Mouse (Mus musculus): Measurements from ENCODE around the gene Atp5mpl. TPM values are rescaled to one million over a fixed set of nuclear protein-coding genes. Genes with fewer than 3 reads are reported as not detected.

Gene Atp5mpl
- polyA plus RNA-seq, 1 experiment, result 364 TPM

DNA sequence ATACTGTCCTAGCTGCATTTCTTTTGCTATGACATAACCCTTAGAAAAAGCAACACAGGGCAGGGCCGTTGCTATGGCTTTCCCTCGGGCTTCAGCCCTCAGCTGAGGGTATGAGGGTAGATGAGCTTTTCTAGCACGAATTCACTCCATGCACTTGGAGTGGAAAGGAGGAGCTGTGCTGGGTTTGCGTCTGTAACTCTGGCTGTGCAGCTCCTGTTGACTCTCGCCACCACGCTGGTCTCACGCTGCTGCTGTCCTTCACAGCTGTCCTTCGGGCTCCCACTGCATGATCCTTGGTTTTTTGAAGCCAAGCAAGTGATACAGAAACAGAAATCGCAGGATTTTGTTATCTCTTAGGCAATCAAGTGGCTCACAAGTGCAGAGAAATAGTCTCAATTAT, 20.0 kb upstream of the Atp5mpl start:
- 41% methylated on average over 9 of the region's 9 CpGs for WGBS
- Histone ChIP-seq H3K4me3 (replicated peaks; ENCODE audit: insufficient read depth, low read depth, low read length) (no peak overlapping the region), H3K4me1 (ENCODE audit: control insufficient read depth, insufficient read depth, low read length) (no peaks in the 10 kb centered on the region), H3K27ac (ENCODE audit: insufficient read depth, low read length) (no peak overlapping the region), H3K27me3 (ENCODE audit: control insufficient read depth, insufficient read depth, low read length) (no peaks in the 10 kb centered on the region)
- no peak for TF ChIP-seq POLR2A (IDR thresholded peaks at IDR 0.05; ENCODE audit: borderline replicate concordance, insufficient read depth, low read length)
- no peak for TF ChIP-seq CTCF (IDR thresholded peaks at IDR 0.05; ENCODE audit: borderline replicate concordance, insufficient read depth, low read depth, low read length)
- DNase-seq, result no peak

DNA sequence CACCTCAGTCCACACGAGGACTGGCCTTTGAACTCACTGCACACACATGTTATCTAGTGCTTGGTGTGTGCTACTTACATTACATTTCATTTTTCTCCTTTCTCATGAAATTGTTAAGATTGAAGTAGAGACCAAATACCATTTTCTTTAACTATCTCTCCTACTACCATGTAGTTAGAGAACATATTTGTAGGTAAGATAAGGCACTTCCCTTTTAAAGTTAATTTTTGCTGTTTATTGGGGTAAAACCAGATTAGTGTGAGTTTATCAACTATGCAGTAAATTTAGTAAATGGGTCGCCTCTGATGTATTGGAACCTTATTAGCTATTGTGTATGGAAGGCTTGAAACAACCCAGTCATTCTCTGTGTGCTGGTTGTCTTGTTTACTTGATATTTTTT, 16.4 kb upstream of the Atp5mpl start:
- Histone ChIP-seq H3K27me3 (ENCODE audit: control insufficient read depth, insufficient read depth, low read length) (no peaks in the 10 kb centered on the region), H3K4me3 (replicated peaks; ENCODE audit: insufficient read depth, low read depth, low read length) (no peak overlapping the region), H3K27ac (ENCODE audit: insufficient read depth, low read length) (no peak overlapping the region), H3K4me1 (ENCODE audit: control insufficient read depth, insufficient read depth, low read length) (no peaks in the 10 kb centered on the region)
- DNase-seq, result no peak
- no peak for TF ChIP-seq CTCF (IDR thresholded peaks at IDR 0.05; ENCODE audit: borderline replicate concordance, insufficient read depth, low read depth, low read length)
- TF ChIP-seq POLR2A (IDR thresholded peaks at IDR 0.05; ENCODE audit: borderline replicate concordance, insufficient read depth, low read length), result no peak
- 83% methylated on average over 2 of the region's 2 CpGs for WGBS

DNA sequence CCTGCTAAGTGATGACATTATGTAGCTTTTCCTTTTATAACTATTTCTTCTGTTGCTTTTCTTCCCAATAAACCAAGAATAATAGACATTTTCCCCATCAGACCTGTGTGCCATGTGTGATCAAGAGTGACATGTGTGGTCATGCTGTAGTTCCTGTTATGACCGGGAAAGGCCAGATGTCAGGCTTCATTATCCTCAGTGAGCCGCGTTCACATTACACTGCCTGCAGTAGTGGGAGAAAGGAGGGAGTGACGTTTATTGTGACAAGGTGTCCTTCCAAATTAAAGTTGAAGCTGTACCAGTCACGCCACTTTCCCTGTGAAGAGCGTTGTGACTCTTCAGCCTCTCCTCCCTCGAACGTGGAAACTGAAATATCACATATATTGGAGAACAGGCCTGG, 15.1 kb upstream of the Atp5mpl start:
- Histone ChIP-seq H3K27ac (ENCODE audit: insufficient read depth, low read length) (no peak overlapping the region), H3K27me3 (ENCODE audit: control insufficient read depth, insufficient read depth, low read length) (no peaks in the 10 kb centered on the region), H3K4me3 (replicated peaks; ENCODE audit: insufficient read depth, low read depth, low read length) (no peak overlapping the region), H3K4me1 (ENCODE audit: control insufficient read depth, insufficient read depth, low read length) (no peaks in the 10 kb centered on the region)
- TF ChIP-seq POLR2A (IDR thresholded peaks at IDR 0.05; ENCODE audit: borderline replicate concordance, insufficient read depth, low read length), result no peak
- no peak for TF ChIP-seq CTCF (IDR thresholded peaks at IDR 0.05; ENCODE audit: borderline replicate concordance, insufficient read depth, low read depth, low read length)
- 58% methylated on average over 8 of the region's 8 CpGs for WGBS
- DNase-seq, result no peak

DNA sequence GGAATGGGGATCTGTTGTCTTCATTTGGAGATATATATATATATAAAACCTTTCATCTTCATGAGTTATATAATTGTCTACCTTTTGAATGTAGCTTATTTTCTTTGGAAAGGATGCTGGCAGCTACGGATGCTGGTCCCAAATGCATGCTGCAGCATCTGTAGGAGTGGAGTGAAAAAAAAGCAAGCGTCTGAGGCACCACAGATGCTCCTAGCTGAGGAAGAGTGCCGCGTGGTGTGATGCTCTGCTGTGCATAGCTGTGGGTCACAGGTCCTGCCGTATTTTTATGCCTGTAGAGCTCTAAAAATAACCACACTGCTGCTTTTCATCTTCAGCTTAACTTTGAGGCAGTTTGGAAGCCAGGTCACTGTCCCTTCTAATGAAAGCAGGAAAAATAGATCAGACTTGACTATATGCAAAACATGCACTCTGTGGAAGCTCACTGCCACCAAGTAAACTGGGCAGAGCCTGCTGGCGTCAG, 14.2 kb upstream of the Atp5mpl start, which contains the start of gene Rd3l:
TSS of gene Rd3l (minus strand) at position 431 of the 481 bp plus-strand sequence.
- TF ChIP-seq POLR2A (IDR thresholded peaks at IDR 0.05; ENCODE audit: borderline replicate concordance, insufficient read depth, low read length), result no peak
- TF ChIP-seq CTCF (IDR thresholded peaks at IDR 0.05; ENCODE audit: borderline replicate concordance, insufficient read depth, low read depth, low read length), result no peak
- WGBS, result 50% methylated on average over 6 of the region's 6 CpGs
- no peak within 1 kb of the TSS for H3K4me3 ChIP-seq (replicated peaks; ENCODE audit: insufficient read depth, low read depth, low read length)
- H3K27me3 ChIP-seq (ENCODE audit: control insufficient read depth, insufficient read depth, low read length), result no peaks in the 10 kb centered on the region
- no peak within 1 kb of the TSS for H3K27ac ChIP-seq (ENCODE audit: insufficient read depth, low read length)
- H3K4me1 ChIP-seq (ENCODE audit: control insufficient read depth, insufficient read depth, low read length), result no peaks in the 10 kb centered on the region
- DNase-seq, result no peak

DNA sequence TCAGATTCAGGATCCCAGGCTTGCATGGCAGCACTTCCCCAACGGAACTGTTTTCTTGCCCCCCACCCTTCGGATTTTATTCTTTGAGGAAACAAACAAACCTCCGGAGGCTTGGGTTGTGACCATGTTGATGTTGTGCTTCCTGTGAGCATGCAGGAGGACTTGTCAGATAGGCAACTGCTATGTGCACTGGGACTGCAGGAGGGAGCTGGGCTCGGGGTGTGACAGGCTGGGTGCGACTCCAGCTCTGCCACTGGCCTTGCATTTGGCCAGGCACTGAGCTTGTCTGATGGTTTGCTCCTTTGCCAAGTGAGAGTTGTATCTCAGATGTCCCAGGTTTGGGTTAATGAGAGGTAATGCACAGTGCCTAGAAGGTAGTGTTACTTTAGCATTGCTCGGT, 11.5 kb upstream of the Atp5mpl start:
- WGBS, result 73% methylated on average over 6 of the region's 6 CpGs
- DNase-seq, result no peak
- Histone ChIP-seq H3K4me1 (ENCODE audit: control insufficient read depth, insufficient read depth, low read length) (no peaks in the 10 kb centered on the region), H3K27me3 (ENCODE audit: control insufficient read depth, insufficient read depth, low read length) (no peaks in the 10 kb centered on the region), H3K4me3 (replicated peaks; ENCODE audit: insufficient read depth, low read depth, low read length) (no peak overlapping the region), H3K27ac (ENCODE audit: insufficient read depth, low read length) (no peak overlapping the region)
- TF ChIP-seq POLR2A (IDR thresholded peaks at IDR 0.05; ENCODE audit: borderline replicate concordance, insufficient read depth, low read length) (no peak), CTCF (IDR thresholded peaks at IDR 0.05; ENCODE audit: borderline replicate concordance, insufficient read depth, low read depth, low read length) (no peak)

DNA sequence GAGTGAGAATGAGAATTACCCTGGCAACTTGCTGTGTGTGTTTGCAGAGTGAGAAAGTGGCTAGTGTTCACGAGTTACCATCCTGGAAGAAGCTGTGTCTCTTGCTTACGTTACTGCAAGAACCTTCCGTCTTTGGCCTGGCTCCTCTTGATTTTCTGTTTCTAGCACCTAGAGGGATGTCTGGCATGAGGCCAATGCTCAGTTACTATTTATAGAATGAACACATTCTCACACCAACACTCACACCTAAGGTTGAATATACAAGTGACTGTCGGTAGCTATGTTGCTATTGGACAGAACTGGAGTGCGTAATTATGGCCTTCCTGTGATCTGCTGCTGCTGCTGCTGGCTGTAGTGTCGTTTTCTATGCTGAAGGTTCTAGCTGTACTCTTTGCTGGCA, 10.4 kb upstream of the Atp5mpl start:
- Histone ChIP-seq H3K27me3 (ENCODE audit: control insufficient read depth, insufficient read depth, low read length) (no peaks in the 10 kb centered on the region), H3K4me1 (ENCODE audit: control insufficient read depth, insufficient read depth, low read length) (no peaks in the 10 kb centered on the region), H3K4me3 (replicated peaks; ENCODE audit: insufficient read depth, low read depth, low read length) (no peak overlapping the region), H3K27ac (ENCODE audit: insufficient read depth, low read length) (no peak overlapping the region)
- TF ChIP-seq POLR2A (IDR thresholded peaks at IDR 0.05; ENCODE audit: borderline replicate concordance, insufficient read depth, low read length) (no peak), CTCF (IDR thresholded peaks at IDR 0.05; ENCODE audit: borderline replicate concordance, insufficient read depth, low read depth, low read length) (no peak)
- no peak for DNase-seq
- WGBS, result 32% methylated on average over 6 of the region's 6 CpGs

DNA sequence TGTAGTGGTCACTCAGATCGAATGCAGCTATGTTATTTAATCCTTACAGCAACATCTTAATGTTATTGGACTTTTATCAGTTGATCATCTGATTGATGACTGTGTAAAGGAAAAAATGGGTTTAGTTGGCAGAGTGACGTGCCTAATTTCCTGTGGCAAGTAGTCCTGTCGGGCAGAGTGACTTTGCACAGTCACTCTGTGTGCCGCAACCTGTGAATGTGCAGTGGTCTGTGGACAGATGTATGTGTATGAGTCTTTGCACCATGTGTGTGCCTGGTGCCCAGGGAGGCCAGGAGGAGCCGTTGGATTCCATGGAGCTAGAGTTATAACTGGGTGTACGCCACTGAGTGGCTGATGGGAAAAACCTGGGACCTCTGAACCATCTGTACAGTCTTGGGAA, 7.8 kb upstream of the Atp5mpl start:
- no peak for DNase-seq
- no peak for TF ChIP-seq POLR2A (IDR thresholded peaks at IDR 0.05; ENCODE audit: borderline replicate concordance, insufficient read depth, low read length)
- no peak for TF ChIP-seq CTCF (IDR thresholded peaks at IDR 0.05; ENCODE audit: borderline replicate concordance, insufficient read depth, low read depth, low read length)
- Histone ChIP-seq H3K4me3 (replicated peaks; ENCODE audit: insufficient read depth, low read depth, low read length) (no peak overlapping the region), H3K4me1 (ENCODE audit: control insufficient read depth, insufficient read depth, low read length) (no peaks in the 10 kb centered on the region), H3K27ac (ENCODE audit: insufficient read depth, low read length) (no peak overlapping the region), H3K27me3 (ENCODE audit: control insufficient read depth, insufficient read depth, low read length) (no peaks in the 10 kb centered on the region)
- WGBS, result 75% methylated on average over 6 of the region's 6 CpGs

DNA sequence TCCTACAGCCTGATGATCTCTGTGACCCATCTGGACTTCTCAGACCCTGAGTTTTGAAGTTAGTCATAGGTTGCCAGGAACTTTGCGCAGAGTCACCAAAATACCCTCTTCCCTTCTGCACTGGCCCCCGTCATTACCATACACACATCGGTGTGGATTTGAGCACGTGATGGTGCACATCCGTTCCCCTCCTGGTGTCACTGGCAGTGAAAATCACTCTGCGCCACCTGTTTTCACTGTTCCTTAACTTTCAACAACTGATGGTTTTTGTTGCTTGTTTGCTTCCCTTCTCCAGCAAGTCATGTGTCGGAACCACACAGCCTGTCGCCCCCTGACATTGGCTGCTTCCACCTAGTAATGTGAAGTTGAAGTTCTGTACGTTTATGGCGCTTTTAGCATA, 5.7 kb upstream of the Atp5mpl start:
- no peak overlapping the region for H3K4me3 ChIP-seq (replicated peaks; ENCODE audit: insufficient read depth, low read depth, low read length)
- no peak for TF ChIP-seq POLR2A (IDR thresholded peaks at IDR 0.05; ENCODE audit: borderline replicate concordance, insufficient read depth, low read length)
- TF ChIP-seq CTCF (IDR thresholded peaks at IDR 0.05; ENCODE audit: borderline replicate concordance, insufficient read depth, low read depth, low read length), result no peak
- no peaks in the 10 kb centered on the region for H3K4me1 ChIP-seq (ENCODE audit: control insufficient read depth, insufficient read depth, low read length)
- DNase-seq, result no peak
- whole genome bisulfite sequencing, result 86% methylated on average over 10 of the region's 10 CpGs
- no peaks in the 10 kb centered on the region for H3K27me3 ChIP-seq (ENCODE audit: control insufficient read depth, insufficient read depth, low read length)
- no peak overlapping the region for H3K27ac ChIP-seq (ENCODE audit: insufficient read depth, low read length)
